Mouse (Mus musculus) forebrain, embryonic 14.5 days (tissue): ENCODE measurements at regions not wholly inside any gene's neighbourhood (a gene's known extent, or its start where the extent isn't known, plus 50 kb on each side); places are given as distances from the start of the nearest gene placed in this dataset.

ENCODE experiments used
- ATAC-seq: fragments of 200-750 bp; cut with Nextera tagmentation; 2 replicates; pipeline ENCODE4 v1.8.0; 2017; ENCODE audit warnings: mild to moderate bottlenecking, moderate library complexity
- DNase-seq: peaks from one replicate; pipeline ENCODE4 v3.0.0-alpha.2; 2015; ENCODE audit warnings: low spot score
- H3K27ac ChIP-seq: fragments of 300-500 bp; sonication (generic); 2 replicates; pipeline ENCODE4 v1.5.1; 2014; ENCODE audit warnings: low read depth, mild to moderate bottlenecking, control low read depth, low read length, moderate library complexity
- H3K27me3 ChIP-seq: fragments of 300-500 bp; sonication (generic); replicated peaks from 2 replicates; pipeline ENCODE4 v1.6.1; 2014; ENCODE audit warnings: low read length, control low read depth, mixed read lengths; ENCODE audit not compliant: control insufficient read depth, insufficient read depth
- H3K36me3 ChIP-seq: fragments of 300-500 bp; sonication (generic); 2 replicates; pipeline ENCODE4 v1.6.1; 2014; ENCODE audit warnings: low read length, control low read depth; ENCODE audit not compliant: control insufficient read depth, insufficient read depth
- H3K4me1 ChIP-seq: fragments of 300-500 bp; sonication (generic); 2 replicates; pipeline ENCODE4 v1.6.1; 2014; ENCODE audit warnings: antibody characterized with exemption, low read length, control low read depth; ENCODE audit not compliant: control insufficient read depth, insufficient read depth
- H3K4me2 ChIP-seq: fragments of 300-500 bp; sonication (generic); 2 replicates; pipeline ENCODE4 v1.6.1; 2014; ENCODE audit warnings: mild to moderate bottlenecking, control low read depth, low read length
- H3K4me3 ChIP-seq: fragments of 300-500 bp; sonication (generic); 2 replicates; pipeline ENCODE4 v1.5.1; 2014; ENCODE audit warnings: low read depth, low read length, control low read depth
- H3K9ac ChIP-seq: fragments of 300-500 bp; sonication (generic); 2 replicates; pipeline ENCODE4 v1.6.1; 2014; ENCODE audit warnings: mild to moderate bottlenecking, low read length, control low read depth, moderate library complexity
- H3K9me3 ChIP-seq: fragments of 300-500 bp; sonication (generic); replicated peaks from 2 replicates; pipeline ENCODE4 v1.6.1; 2016; ENCODE audit warnings: low read length, control low read depth, mixed read lengths; ENCODE audit not compliant: control insufficient read depth
- WGBS: fragments of 180-500 bp; shearing (Covaris S2); extraction: QIAGEN DNeasy Blood & Tissue Kit; methylation state at CpG from one replicate; pipeline ENCODE4 v1.1.7; 2014; 5-methylcytosine and 5-hydroxymethylcytosine counted together

- Histone ChIP-seq H3K36me3 (no peaks in the 10 kb centered on the region), H3K27ac (no peak overlapping the region), H3K27me3 (no peaks in the 10 kb centered on the region), H3K4me1 (peaks cover 5% of the 10 kb centered on the region; the same call in 1 of the 2 replicates), H3K9ac (no peak overlapping the region), H3K4me2 (no peak overlapping the region), H3K9me3 (no peaks in the 10 kb centered on the region), H3K4me3 (no peak overlapping the region)
- peak; percentile 70 for ATAC-seq
- WGBS, result 61% methylated on average over 3 of the region's 3 CpGs
- DNase-seq, result peak; percentile 67
Measured at GRCm38 (mm10) chr19:22015854-22016610, 122.8 kb upstream of the Trpm3 start.

GRCm38 (mm10) chr19:22017425-22017824 lies 121.4 kb upstream of the Trpm3 start:
- 27% methylated on average over 2 of the region's 2 CpGs for WGBS
- Histone ChIP-seq H3K9ac (no peak overlapping the region), H3K4me2 (no peak overlapping the region), H3K4me1 (peaks cover 5% of the 10 kb centered on the region; the same call in 1 of the 2 replicates), H3K36me3 (no peaks in the 10 kb centered on the region), H3K4me3 (no peak overlapping the region), H3K27ac (no peak overlapping the region), H3K9me3 (no peaks in the 10 kb centered on the region), H3K27me3 (no peaks in the 10 kb centered on the region)
- DNase-seq (peak; percentile 80), ATAC-seq (peak; percentile 76; the same call in 1 of the 2 replicates)

GRCm38 (mm10) chr19:22027577-22027976 lies 111.3 kb upstream of the Trpm3 start:
- Histone ChIP-seq H3K9ac (no peak overlapping the region), H3K36me3 (no peaks in the 10 kb centered on the region), H3K27me3 (no peaks in the 10 kb centered on the region), H3K4me2 (no peak overlapping the region), H3K27ac (no peak overlapping the region), H3K9me3 (no peaks in the 10 kb centered on the region), H3K4me3 (no peak overlapping the region), H3K4me1 (no peaks in the 10 kb centered on the region)
- ATAC-seq (no peak), DNase-seq (no peak)

- Histone ChIP-seq H3K4me1 (peaks cover 2% of the 10 kb centered on the region; the same call in 1 of the 2 replicates), H3K4me3 (no peak overlapping the region), H3K4me2 (no peak overlapping the region), H3K27me3 (no peaks in the 10 kb centered on the region), H3K27ac (no peak overlapping the region), H3K9ac (no peak overlapping the region), H3K9me3 (no peaks in the 10 kb centered on the region), H3K36me3 (no peaks in the 10 kb centered on the region)
- ATAC-seq (peak; percentile 68; the same call in 1 of the 2 replicates), DNase-seq (peak; percentile 62)
- WGBS, result 68% methylated on average over 6 of the region's 6 CpGs
Measured at GRCm38 (mm10) chr19:22047657-22048056, 91.2 kb upstream of the Trpm3 start.

GRCm38 (mm10) chr19:22066302-22066701 lies 72.5 kb upstream of the Trpm3 start:
- no peaks in the 10 kb centered on the region for H3K27me3 ChIP-seq
- DNase-seq (no peak), ATAC-seq (no peak)
- H3K9me3 ChIP-seq, result no peaks in the 10 kb centered on the region
- no peak overlapping the region for H3K4me2 ChIP-seq
- no peaks in the 10 kb centered on the region for H3K36me3 ChIP-seq
- H3K27ac ChIP-seq, result no peak overlapping the region
- no peak overlapping the region for H3K9ac ChIP-seq
- WGBS, result 67% methylated on average over 8 of the region's 8 CpGs
- no peaks in the 10 kb centered on the region for H3K4me1 ChIP-seq
- H3K4me3 ChIP-seq, result no peak overlapping the region

GRCm38 (mm10) chr19:22070246-22071030 lies 68.4 kb upstream of the Trpm3 start:
- DNase-seq (no peak), ATAC-seq (no peak)
- Histone ChIP-seq H3K4me3 (no peak overlapping the region), H3K36me3 (no peaks in the 10 kb centered on the region), H3K4me2 (no peak overlapping the region), H3K4me1 (no peaks in the 10 kb centered on the region), H3K27me3 (no peaks in the 10 kb centered on the region), H3K27ac (no peak overlapping the region), H3K9me3 (no peaks in the 10 kb centered on the region), H3K9ac (no peak overlapping the region)
- 78% methylated on average over 15 of the region's 15 CpGs for WGBS

- Histone ChIP-seq H3K27me3 (no peaks in the 10 kb centered on the region), H3K9me3 (no peaks in the 10 kb centered on the region), H3K36me3 (no peaks in the 10 kb centered on the region), H3K4me2 (no peak overlapping the region), H3K27ac (no peak overlapping the region), H3K9ac (no peak overlapping the region), H3K4me3 (no peak overlapping the region), H3K4me1 (no peaks in the 10 kb centered on the region)
- no peak for DNase-seq
- 34% methylated on average over 3 of the region's 3 CpGs for WGBS
- no peak for ATAC-seq
Measured at GRCm38 (mm10) chr19:22071701-22072100, 67.1 kb upstream of the Trpm3 start.

- no peaks in the 10 kb centered on the region for H3K36me3 ChIP-seq
- H3K4me3 ChIP-seq, result no peak overlapping the region
- H3K9ac ChIP-seq, result no peak overlapping the region
- 36% methylated on average over 7 of the region's 7 CpGs for WGBS
- H3K9me3 ChIP-seq, result no peaks in the 10 kb centered on the region
- no peak overlapping the region for H3K27ac ChIP-seq
- H3K27me3 ChIP-seq, result no peaks in the 10 kb centered on the region
- no peaks in the 10 kb centered on the region for H3K4me1 ChIP-seq
- DNase-seq, result peak; percentile 82
- no peak overlapping the region for H3K4me2 ChIP-seq
- ATAC-seq, result peak; percentile 58; the same call in 1 of the 2 replicates
Measured at GRCm38 (mm10) chr19:22074042-22074441, 64.8 kb upstream of the Trpm3 start.

GRCm38 (mm10) chr19:22081448-22081847 lies 57.4 kb upstream of the Trpm3 start:
- Histone ChIP-seq H3K4me3 (no peak overlapping the region), H3K9me3 (no peaks in the 10 kb centered on the region), H3K4me2 (no peak overlapping the region), H3K27ac (no peak overlapping the region), H3K36me3 (no peaks in the 10 kb centered on the region), H3K9ac (no peak overlapping the region), H3K27me3 (no peaks in the 10 kb centered on the region), H3K4me1 (no peaks in the 10 kb centered on the region)
- DNase-seq (peak; percentile 54), ATAC-seq (peak; percentile 57; the same call in 1 of the 2 replicates)
- WGBS, result 37% methylated on average over 4 of the region's 4 CpGs
